8 mouse cellular contexts compared by ENCODE assay signal in the genomic region with DNA sequence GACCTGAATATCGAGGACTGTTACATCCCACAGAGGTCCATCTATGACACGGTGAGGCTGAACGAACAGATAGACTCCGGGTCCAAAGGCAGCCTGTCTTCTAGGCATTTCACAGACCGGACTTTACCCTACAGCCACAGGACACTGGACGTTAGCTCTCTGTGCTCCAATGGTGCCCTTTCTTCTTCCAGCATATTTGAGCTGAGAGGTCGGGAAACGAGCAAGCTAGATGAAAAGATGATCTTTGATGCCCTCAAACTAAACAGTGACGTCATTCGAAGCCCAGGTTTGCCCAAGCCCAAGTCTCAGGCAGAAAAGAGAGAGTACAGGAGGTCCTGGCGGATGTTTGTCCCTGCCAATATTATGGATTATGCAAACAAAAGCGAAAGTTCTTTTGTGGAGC.
DNase-seq lines count a peak whose midpoint lies in the region; ATAC-seq lines count a peak whose summit lies in the region.

No protein-coding gene starts in this region.

- no peak overlapping the region for H3K4me3 ChIP-seq in forebrain, embryonic 14.5 days (ENCODE audit: low read depth, low read length)

- DNase-seq in embryo, embryonic 10.5 days (ENCODE audit: low spot score) = peak; percentile 16
- no peak for DNase-seq in forebrain, embryonic 14.5 days (ENCODE audit: low spot score)
- peak; percentile 69 for DNase-seq in kidney, adult 8-10 months
- peak; percentile 54 for DNase-seq in lung, postnatal 25 days (ENCODE audit: low spot score)
- no peak for DNase-seq in c-Kit-positive CD71-positive TER-119-positive erythroid progenitor cells, embryonic 14.5 days (ENCODE audit: low spot score)
- no peak for DNase-seq in right cerebral cortex, postnatal 4 days
- no peak for DNase-seq in right cerebral cortex, postnatal 10 days (ENCODE audit: low spot score in 2 of 2)
- no peak for DNase-seq in testis, postnatal 14 days (ENCODE audit: low spot score)

- peaks cover 22% of the 10 kb centered on the region for H3K4me1 ChIP-seq in forebrain, embryonic 14.5 days (ENCODE audit: control insufficient read depth, insufficient read depth, low read length)

- H3K9me3 ChIP-seq in forebrain, embryonic 14.5 days (replicated peaks; ENCODE audit: control insufficient read depth, low read length) = no peaks in the 10 kb centered on the region

- H3K27me3 ChIP-seq in forebrain, embryonic 14.5 days (replicated peaks; ENCODE audit: control insufficient read depth, insufficient read depth, low read length) = 0 out of 2 replicates have a peak, but pooled peaks cover 4% of the 10 kb centered on the region

- H3K4me2 ChIP-seq in forebrain, embryonic 14.5 days (ENCODE audit: low read length) = peak overlapping the region; percentile 70

- no peak overlapping the region for H3K9ac ChIP-seq in forebrain, embryonic 14.5 days (ENCODE audit: low read length)

- no peak overlapping the region for H3K27ac ChIP-seq in forebrain, embryonic 14.5 days (ENCODE audit: low read depth, low read length)

- peak; percentile 11; the same call in 1 of the 2 replicates for ATAC-seq in forebrain, embryonic 14.5 days

- 30% methylated on average over 12 of the region's 12 CpGs for WGBS in forebrain, embryonic 14.5 days

- H3K36me3 ChIP-seq in forebrain, embryonic 14.5 days (ENCODE audit: control insufficient read depth, insufficient read depth, low read length) = peaks cover under 1% of the 10 kb centered on the region

Comparison
In these comparisons a context has a peak if more than half of its experiments do, and no peak if none do; other contexts are left out.
1. DNase-seq: peak in embryo, embryonic 10.5 days (single experiment), kidney, adult 8-10 months (2 of 2) and lung, postnatal 25 days (single experiment); none in forebrain, embryonic 14.5 days (single experiment), c-Kit-positive CD71-positive TER-119-positive erythroid progenitor cells, embryonic 14.5 days (single experiment), right cerebral cortex, postnatal 4 days (single experiment), right cerebral cortex, postnatal 10 days (0 of 2) and testis, postnatal 14 days (single experiment).